Mouse (Mus musculus) macrophage (primary cell): Measurements from ENCODE around the gene Sos1. TPM values are rescaled to one million over a fixed set of nuclear protein-coding genes. Genes with fewer than 3 reads are reported as not detected.

Experiments
- H3K27ac ChIP-seq: fragments of 350-480 bp; formaldehyde crosslinking; 2 replicates; pipeline ENCODE4 v1.9.0; 2021
- H3K36me3 ChIP-seq: fragments of 350-480 bp; formaldehyde crosslinking; 2 replicates; pipeline ENCODE4 v1.9.0; 2021; ENCODE audit errors: inconsistent target
- H3K4me3 ChIP-seq: fragments of 350-480 bp; formaldehyde crosslinking; 2 replicates; pipeline ENCODE4 v1.9.0; 2021; ENCODE audit errors: inconsistent target
- H3K79me2 ChIP-seq: fragments of 350-480 bp; formaldehyde crosslinking; 2 replicates; pipeline ENCODE4 v1.9.0; 2021; ENCODE audit errors: inconsistent target
- WGBS: methylation state at CpG from one replicate; pipeline ENCODE4 v1.1.7; 2026; ENCODE audit warnings: inconsistent platforms; ENCODE audit not compliant: missing documents; 5-methylcytosine and 5-hydroxymethylcytosine counted together
- polyA plus RNA-seq: library from polyadenylated mRNA; stranded (reverse); fragments of 250-400 nt; gene quantifications from 3 replicates; pipeline ENCODE4 v1.2.4, GENCODE M21; 2018; ENCODE audit warnings: inconsistent platforms

Sos1 gene
- polyA plus RNA-seq, 1 experiment from 2014 or later, result 10.1 TPM

DNA sequence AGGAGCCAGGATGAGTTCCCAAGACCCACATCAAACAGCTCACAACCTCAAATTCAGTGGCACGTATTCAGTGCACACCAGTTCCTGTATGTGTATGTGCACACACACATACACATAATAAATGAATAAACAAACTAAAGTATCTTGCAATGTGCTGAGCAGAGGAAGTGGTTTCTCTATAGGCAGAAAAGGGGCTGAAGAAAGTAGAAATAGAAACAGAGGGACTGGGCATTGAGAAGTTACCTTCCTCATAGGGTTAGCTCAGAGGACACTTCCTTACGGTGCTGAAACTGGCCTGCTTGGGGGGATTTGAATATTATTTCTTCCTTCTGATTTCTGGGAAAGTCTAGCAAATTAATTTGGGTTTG is 21.5 kb upstream of the Sos1 start:
- Histone ChIP-seq H3K79me2 (no peaks in the 10 kb centered on the region), H3K4me3 (no peak overlapping the region), H3K36me3 (no peaks in the 10 kb centered on the region), H3K27ac (no peak overlapping the region)
- WGBS, result 12% methylated on average over 2 of the region's 2 CpGs

DNA sequence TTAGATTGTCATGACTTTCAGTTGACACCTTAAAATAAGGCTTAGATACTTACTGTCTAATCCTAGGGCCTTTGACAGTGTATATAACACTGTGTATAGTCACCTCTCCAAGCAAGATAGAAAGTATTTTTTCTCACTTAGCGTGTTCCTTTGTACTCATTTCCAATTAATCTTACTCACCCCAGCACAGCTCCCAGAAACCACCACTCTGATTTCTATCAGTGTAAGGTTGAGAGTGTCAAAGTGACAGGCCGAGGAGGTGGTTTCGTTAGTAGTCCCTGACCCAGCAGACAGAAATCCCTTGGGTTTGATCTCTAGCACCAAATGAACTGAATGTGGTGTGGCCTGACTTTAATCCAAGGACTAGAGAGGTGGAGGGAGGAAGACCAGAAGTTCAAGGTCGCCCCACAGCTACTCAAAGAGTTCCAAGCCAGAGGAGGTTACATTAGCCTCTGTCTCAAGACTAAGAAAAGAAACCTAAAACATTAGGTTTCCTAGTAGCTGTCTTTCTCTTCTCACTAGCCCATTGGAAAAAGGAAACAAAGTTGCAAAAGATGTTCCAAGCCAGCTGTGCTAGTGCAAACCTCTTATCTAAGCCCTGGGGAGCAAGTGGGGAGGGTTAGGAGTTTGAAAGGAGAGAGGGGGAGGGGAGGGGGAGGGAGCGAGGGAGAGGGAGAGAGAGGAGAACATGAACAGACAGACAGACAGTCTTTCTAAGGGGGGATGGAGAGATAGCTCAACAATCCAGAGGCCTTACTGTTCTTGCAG is 21.0 kb upstream of the Sos1 start:
- Histone ChIP-seq H3K27ac (no peak overlapping the region), H3K79me2 (no peaks in the 10 kb centered on the region), H3K4me3 (no peak overlapping the region), H3K36me3 (no peaks in the 10 kb centered on the region)
- 75% methylated on average over 5 of the region's 5 CpGs for WGBS

DNA sequence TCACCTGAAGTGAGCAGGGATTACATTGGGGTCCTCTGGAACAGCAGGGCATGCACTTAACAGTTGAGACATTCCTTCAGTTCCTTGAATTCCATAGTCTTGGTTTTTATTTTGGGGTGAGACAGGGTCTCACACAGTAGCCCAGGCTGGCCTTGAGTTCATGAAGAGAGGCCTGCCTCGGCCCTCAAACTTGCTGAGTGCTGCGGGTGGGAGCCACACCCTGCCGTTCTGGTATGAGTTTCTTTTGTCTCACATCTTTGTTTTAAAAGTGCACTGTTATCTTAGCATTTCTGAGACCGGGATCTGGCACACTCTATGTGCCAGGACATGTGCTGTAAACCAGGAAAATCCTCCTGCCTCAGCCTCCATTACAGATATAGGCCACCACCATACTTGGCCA is 19.8 kb upstream of the Sos1 start:
- Histone ChIP-seq H3K4me3 (no peak overlapping the region), H3K36me3 (no peaks in the 10 kb centered on the region), H3K79me2 (no peaks in the 10 kb centered on the region), H3K27ac (no peak overlapping the region)
- 93% methylated on average over 4 of the region's 4 CpGs for WGBS

- Histone ChIP-seq H3K79me2 (no peaks in the 10 kb centered on the region), H3K27ac (no peak overlapping the region), H3K4me3 (no peak overlapping the region), H3K36me3 (no peaks in the 10 kb centered on the region)
- WGBS, result 67% methylated on average over 8 of the region's 11 CpGs
Observed at GRCm38 (mm10) chr17:80498600-80499268, 18.5 kb upstream of the Sos1 start.

GRCm38 (mm10) chr17:80497183-80497601 is 16.9 kb upstream of the Sos1 start:
- Histone ChIP-seq H3K79me2 (no peaks in the 10 kb centered on the region), H3K27ac (no peak overlapping the region), H3K36me3 (no peaks in the 10 kb centered on the region), H3K4me3 (no peak overlapping the region)
- 82% methylated on average over 9 of the region's 9 CpGs for WGBS

- no peaks in the 10 kb centered on the region for H3K36me3 ChIP-seq
- no peak overlapping the region for H3K4me3 ChIP-seq
- 83% methylated on average over 6 of the region's 8 CpGs for WGBS
Observed at GRCm38 (mm10) chr17:80496607-80497170, 16.4 kb upstream of the Sos1 start.

GRCm38 (mm10) chr17:80496185-80496584 is 15.9 kb upstream of the Sos1 start:
- no peaks in the 10 kb centered on the region for H3K79me2 ChIP-seq
- H3K27ac ChIP-seq, result no peak overlapping the region
- no peak overlapping the region for H3K4me3 ChIP-seq
- H3K36me3 ChIP-seq, result no peaks in the 10 kb centered on the region
- 79% methylated on average over 6 of the region's 6 CpGs for WGBS

More at GRCm38 (mm10) chr17:80496607-80497170, 16.4 kb upstream of the Sos1 start:
- no peak overlapping the region for H3K27ac ChIP-seq
- no peaks in the 10 kb centered on the region for H3K79me2 ChIP-seq

GRCm38 (mm10) chr17:80493891-80494290 is 13.6 kb upstream of the Sos1 start:
- H3K79me2 ChIP-seq, result no peaks in the 10 kb centered on the region
- H3K4me3 ChIP-seq, result no peak overlapping the region
- H3K36me3 ChIP-seq, result no peaks in the 10 kb centered on the region
- WGBS, result 50% methylated on average over 1 of the region's 1 CpGs
- H3K27ac ChIP-seq, result no peak overlapping the region

- no peaks in the 10 kb centered on the region for H3K36me3 ChIP-seq
- 94% methylated on average over 4 of the region's 4 CpGs for WGBS
Observed at GRCm38 (mm10) chr17:80492811-80493210, 12.6 kb upstream of the Sos1 start.

DNA sequence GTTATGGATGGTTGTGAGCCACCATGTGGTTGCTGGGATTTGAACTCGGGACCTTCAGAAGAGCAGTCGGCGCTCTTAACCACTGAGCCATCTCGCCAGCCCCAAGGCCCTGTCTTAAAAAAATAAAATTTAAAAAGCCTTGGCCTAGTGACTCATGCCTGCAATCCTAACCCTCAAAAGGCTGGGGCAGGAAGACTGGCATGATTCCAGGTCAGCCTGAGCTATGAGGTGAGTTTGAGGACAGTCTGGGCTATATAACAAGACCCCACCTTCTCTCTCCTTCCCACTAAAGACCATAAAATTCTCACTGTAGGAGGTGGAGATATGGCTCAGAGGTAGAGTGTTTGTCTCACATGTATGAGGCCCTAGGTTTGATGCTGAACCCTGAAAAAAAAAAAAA is 12.0 kb upstream of the Sos1 start:
- H3K27ac ChIP-seq, result no peak overlapping the region
- 73% methylated on average over 3 of the region's 4 CpGs for WGBS
- H3K79me2 ChIP-seq, result no peaks in the 10 kb centered on the region
- H3K36me3 ChIP-seq, result no peaks in the 10 kb centered on the region
- H3K4me3 ChIP-seq, result no peak overlapping the region

More at GRCm38 (mm10) chr17:80492811-80493210, 12.6 kb upstream of the Sos1 start:
- Histone ChIP-seq H3K4me3 (no peak overlapping the region), H3K27ac (no peak overlapping the region), H3K79me2 (no peaks in the 10 kb centered on the region)

GRCm38 (mm10) chr17:80490166-80490565 is 9.9 kb upstream of the Sos1 start:
- Histone ChIP-seq H3K27ac (no peak overlapping the region), H3K36me3 (no peaks in the 10 kb centered on the region), H3K79me2 (no peaks in the 10 kb centered on the region), H3K4me3 (no peak overlapping the region)
- 91% methylated on average over 5 of the region's 5 CpGs for WGBS

DNA sequence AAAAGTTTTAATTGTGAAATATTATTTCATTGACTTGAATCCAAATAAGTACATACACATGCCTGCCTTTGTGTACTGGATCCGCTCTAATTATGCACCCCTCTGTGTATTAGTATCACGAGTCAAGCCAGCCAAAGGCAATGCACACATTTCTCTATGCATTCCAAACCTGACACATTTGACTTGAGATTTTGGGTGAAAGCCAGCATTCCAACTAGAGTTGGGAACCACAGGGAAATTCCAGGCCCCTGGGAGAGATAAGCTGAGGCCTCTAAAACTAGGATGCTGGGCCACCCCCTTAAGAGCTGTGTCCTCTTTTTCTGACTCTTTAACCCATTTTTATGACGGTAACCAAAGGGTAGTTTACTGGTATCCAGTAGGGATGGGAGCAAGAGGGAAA is 8.7 kb upstream of the Sos1 start:
- H3K36me3 ChIP-seq, result no peaks in the 10 kb centered on the region
- 92% methylated on average over 3 of the region's 3 CpGs for WGBS
- H3K79me2 ChIP-seq, result no peaks in the 10 kb centered on the region
- no peak overlapping the region for H3K4me3 ChIP-seq
- no peak overlapping the region for H3K27ac ChIP-seq

- WGBS, result 47% methylated on average over 5 of the region's 5 CpGs
- Histone ChIP-seq H3K27ac (no peak overlapping the region), H3K36me3 (no peaks in the 10 kb centered on the region), H3K79me2 (no peaks in the 10 kb centered on the region), H3K4me3 (no peak overlapping the region)
Observed at GRCm38 (mm10) chr17:80485160-80485559, 4.9 kb upstream of the Sos1 start.

GRCm38 (mm10) chr17:80480855-80481224 is 587 bp upstream of the Sos1 start:
- WGBS, result 60% methylated on average over 7 of the region's 7 CpGs
- Histone ChIP-seq H3K27ac (peak overlapping the region; percentile 29), H3K79me2 (peaks cover 36% of the 10 kb centered on the region), H3K36me3 (no peaks in the 10 kb centered on the region), H3K4me3 (peak overlapping the region; percentile 38)
